Mouse (Mus musculus) cortical plate, adult 2 months (tissue): ENCODE data around the gene Chaf1a. TPM values are rescaled to one million over a fixed set of nuclear protein-coding genes. Genes with fewer than 3 reads are reported as not detected.

Experiments
- H3K27ac ChIP-seq: fragments of 200-500 bp; 2 replicates; pipeline ENCODE4 v1.5.1; 2012; ENCODE audit warnings: low read length, control low read depth, inconsistent platforms; ENCODE audit not compliant: insufficient read depth
- H3K4me1 ChIP-seq: fragments of 200-500 bp; 2 replicates; pipeline ENCODE4 v1.6.1; 2011; ENCODE audit warnings: low read length; ENCODE audit not compliant: control insufficient read depth, insufficient read depth
- H3K4me3 ChIP-seq: fragments of 200-500 bp; 2 replicates; pipeline ENCODE4 v1.5.1; 2011; ENCODE audit warnings: mild to moderate bottlenecking, low read length, control low read depth; ENCODE audit not compliant: insufficient read depth
- CTCF ChIP-seq: fragments of 200-500 bp; IDR thresholded peaks from 2 replicates; pipeline ENCODE4 v1.5.1; 2011; ENCODE audit warnings: mild to moderate bottlenecking, control low read depth, low read length; ENCODE audit not compliant: insufficient read depth; ENCODE audit errors: extremely low read depth
- POLR2A ChIP-seq: fragments of 200-500 bp; IDR thresholded peaks from 2 replicates; pipeline ENCODE4 v1.6.1; 2011; ENCODE audit warnings: mild to moderate bottlenecking, low read length, control low read depth; ENCODE audit not compliant: insufficient read depth; ENCODE audit errors: extremely low read depth
- polyA plus RNA-seq: library from polyadenylated mRNA; depleted of rRNA; stranded (reverse); fragments of >200 nt; gene quantifications from 2 replicates; pipeline ENCODE4 v1.2.3, GENCODE M21; 2012

Gene Chaf1a
- polyA plus RNA-seq, 1 experiment: 2.6 TPM

GRCm38 (mm10) chr17:56018347-56019131 is 21.7 kb upstream of the Chaf1a start:
- peak; percentile 34; the same call in 1 of the 2 replicates for TF ChIP-seq POLR2A
- TF ChIP-seq CTCF: peak; percentile 61
- Histone ChIP-seq H3K4me3 (no peak overlapping the region), H3K27ac (no peak overlapping the region), H3K4me1 (peaks cover 12% of the 10 kb centered on the region)

DNA sequence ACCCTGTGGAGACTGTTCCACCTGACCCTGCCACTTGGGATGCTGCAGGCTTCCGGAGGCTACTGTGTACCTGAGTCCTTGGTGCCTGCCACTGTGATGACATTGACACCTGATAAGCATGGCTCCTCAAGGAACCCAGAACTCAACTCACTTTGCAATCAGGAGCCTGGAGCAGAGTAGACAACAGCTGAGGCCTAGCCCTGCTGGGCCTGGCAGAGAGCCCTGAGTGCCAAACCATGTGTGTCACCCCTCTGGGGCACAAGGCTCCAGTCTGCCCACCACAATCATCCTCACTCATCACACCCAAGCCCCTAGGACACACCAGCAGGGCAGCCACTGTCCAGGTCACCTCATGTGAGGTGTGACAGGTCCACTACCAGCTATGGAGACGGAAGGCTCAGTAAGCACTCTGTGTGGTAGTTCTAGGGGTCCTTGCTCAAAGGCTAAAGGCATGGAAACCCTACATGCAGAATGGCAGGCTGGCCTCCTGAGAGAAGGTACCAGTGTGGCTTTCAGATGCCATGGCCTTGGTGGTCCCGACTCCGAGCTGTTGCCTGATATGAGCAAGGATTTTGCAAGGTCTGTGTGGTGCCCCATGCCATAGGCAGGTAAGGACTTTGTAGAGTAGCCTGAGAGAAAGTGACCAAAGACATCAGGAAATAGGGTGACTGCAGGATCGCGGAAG is 19.7 kb upstream of the Chaf1a start:
- Histone ChIP-seq H3K4me3 (no peak overlapping the region), H3K27ac (peak overlapping the region; percentile 72; the same call in 1 of the 2 replicates), H3K4me1 (peaks cover 18% of the 10 kb centered on the region)
- TF ChIP-seq POLR2A (0 out of 2 replicates have a peak, but pooled peaks have one; percentile 12), CTCF (no peak)

DNA sequence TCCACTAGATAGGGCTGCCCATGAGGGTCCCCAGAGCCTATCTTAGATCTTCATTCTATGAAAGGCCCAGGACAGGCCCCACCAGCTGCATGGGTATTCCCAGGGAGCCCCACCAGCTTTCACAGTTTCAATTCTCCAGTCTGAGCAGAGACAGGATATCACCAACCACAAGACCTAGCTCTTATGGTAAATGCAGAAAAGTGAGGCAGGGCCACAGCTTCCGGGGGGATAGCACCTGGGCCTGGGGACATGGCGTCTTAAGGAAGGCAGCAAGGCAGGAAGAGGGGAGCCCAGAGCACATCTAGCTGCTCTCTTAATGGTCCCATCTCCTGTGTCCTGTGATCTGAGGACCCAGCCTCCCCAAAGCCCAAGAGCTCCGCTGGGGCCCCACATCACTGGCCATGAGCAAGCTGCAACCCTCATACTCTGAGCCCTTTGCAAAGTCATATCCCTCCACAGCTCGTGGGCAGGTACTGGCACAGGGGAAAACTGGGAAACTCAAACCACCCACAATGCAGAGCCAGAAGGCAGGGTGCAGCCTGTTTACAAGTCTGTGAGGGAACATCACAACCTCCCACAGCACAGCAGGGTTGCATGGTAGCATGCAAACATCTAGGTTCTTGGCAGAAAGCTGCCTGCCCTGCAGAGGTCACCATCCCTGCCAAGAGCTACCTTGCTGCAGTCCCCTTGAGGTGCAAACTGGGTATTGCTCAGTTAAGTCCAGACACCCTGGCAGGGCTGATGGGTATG is 18.9 kb upstream of the Chaf1a start:
- Histone ChIP-seq H3K4me3 (no peak overlapping the region), H3K27ac (peak overlapping the region; percentile 72), H3K4me1 (peaks cover 21% of the 10 kb centered on the region)
- no peak for TF ChIP-seq CTCF
- 0 out of 2 replicates have a peak, but pooled peaks have one; percentile 30 for TF ChIP-seq POLR2A

DNA sequence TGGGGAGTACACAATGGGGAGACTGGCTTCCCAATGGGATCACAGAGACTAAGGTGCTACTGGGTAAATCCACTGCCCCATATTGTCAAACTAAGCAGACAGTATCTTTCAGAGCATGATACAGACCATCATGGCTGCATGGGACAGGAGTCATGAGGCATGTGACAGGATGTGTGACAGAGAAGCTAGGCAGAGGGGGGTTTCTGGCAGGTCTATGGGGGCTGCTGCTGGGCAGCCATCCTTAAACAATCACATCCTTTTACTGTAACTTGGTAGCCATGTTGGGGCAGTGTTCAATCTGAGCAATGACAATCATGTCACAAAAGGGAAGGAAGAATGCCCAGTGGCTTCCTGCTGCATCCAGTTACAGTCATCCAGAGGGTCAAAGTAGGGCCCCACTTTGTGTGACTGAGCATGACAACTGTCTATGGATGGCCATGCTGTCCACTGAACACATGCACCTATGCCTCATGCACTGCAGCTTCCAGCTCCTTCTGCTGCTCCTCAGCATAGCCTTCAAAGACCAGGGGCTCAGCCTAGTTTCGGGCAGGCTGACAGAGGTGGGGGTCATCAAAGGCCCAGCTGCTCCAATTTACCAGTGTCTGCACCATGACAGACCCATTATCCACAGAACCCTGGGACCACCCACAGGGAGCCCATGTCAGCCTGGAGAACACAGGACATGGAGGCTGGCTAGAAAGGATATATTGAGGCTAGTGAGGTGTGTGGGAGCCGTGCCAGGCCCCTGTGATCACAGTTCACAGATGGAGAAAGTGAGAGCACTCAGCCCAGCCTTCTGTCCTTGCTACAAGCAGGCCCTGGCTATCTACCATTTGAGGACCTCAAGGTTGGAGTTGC is 17.9 kb upstream of the Chaf1a start:
- TF ChIP-seq POLR2A: no peak
- no peak for TF ChIP-seq CTCF
- Histone ChIP-seq H3K4me3 (no peak overlapping the region), H3K4me1 (peaks cover 23% of the 10 kb centered on the region), H3K27ac (peak overlapping the region; percentile 24; the same call in 1 of the 2 replicates)

- H3K27ac ChIP-seq: peak overlapping the region; percentile 35; the same call in 1 of the 2 replicates
- no peak for TF ChIP-seq POLR2A
- TF ChIP-seq CTCF: no peak
- no peak overlapping the region for H3K4me3 ChIP-seq
- peaks cover 23% of the 10 kb centered on the region for H3K4me1 ChIP-seq
Observed at GRCm38 (mm10) chr17:56022989-56023290, 17.3 kb upstream of the Chaf1a start.

DNA sequence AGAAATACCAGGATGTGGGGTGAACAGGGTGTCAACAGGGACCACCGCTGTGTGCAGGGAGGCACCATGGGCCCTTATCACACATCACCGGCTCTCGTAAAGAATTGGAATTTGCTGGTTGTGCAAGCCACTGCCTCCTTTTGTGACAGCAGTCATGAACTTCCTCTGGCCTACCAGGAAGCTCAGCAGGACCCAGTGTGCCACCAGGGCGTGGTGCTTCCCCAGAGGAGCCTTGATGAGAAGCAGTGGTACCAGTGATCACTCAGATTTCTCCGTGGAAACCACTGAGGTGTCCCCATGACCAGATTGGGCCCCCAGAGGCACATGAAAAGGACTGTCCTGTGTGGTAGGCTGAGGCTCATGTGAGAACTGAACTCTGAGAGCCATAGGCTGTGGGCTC is 16.9 kb upstream of the Chaf1a start:
- no peak for TF ChIP-seq CTCF
- TF ChIP-seq POLR2A: no peak
- Histone ChIP-seq H3K27ac (peak overlapping the region; percentile 35), H3K4me1 (peaks cover 25% of the 10 kb centered on the region), H3K4me3 (no peak overlapping the region)

DNA sequence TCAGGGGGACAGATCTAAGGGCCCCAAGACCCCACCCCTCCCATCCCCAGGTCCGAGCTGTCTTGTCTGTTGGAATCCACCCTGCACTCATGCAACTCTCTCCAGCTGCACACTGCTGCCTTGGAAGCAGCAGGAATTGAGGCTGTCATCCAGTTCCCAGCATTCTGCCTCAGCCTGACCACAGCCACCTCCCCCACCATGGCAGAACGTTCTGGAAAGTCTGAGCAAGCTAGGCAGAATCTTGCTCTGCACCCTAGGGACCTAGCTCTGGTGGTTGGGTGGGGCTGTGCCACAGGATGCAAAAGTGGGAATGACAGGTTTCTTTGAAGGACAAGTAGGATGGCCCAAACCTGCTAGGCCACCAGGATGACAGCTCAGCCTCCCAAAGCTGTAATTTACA is 15.8 kb upstream of the Chaf1a start:
- TF ChIP-seq CTCF (no peak), POLR2A (no peak)
- no peak overlapping the region for H3K4me3 ChIP-seq
- H3K27ac ChIP-seq: no peak overlapping the region
- H3K4me1 ChIP-seq: peaks cover 26% of the 10 kb centered on the region

GRCm38 (mm10) chr17:56024931-56025330 is 15.3 kb upstream of the Chaf1a start:
- H3K4me3 ChIP-seq: no peak overlapping the region
- H3K27ac ChIP-seq: no peak overlapping the region
- H3K4me1 ChIP-seq: peaks cover 27% of the 10 kb centered on the region
- TF ChIP-seq POLR2A (no peak), CTCF (no peak)

DNA sequence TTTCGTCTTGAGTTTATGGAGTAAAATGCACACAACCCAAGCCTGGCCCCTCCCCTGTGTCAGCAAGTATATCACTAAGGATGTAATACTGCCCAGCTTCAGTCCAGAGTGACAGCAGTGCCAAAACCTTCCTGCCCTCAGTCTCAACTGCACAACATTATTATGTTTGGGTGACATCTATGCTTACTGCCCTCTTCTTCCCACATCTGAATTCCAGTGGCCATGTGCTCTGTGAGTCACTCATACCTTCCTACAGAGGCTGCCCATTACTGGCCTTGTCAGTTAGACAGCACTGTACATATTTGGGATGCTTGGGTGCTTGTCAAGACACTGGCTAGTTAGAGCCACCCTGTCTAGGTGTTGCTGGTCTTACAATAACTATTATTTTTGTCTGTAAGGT is 13.9 kb upstream of the Chaf1a start:
- Histone ChIP-seq H3K4me1 (peaks cover 32% of the 10 kb centered on the region), H3K4me3 (no peak overlapping the region), H3K27ac (no peak overlapping the region)
- TF ChIP-seq CTCF: no peak
- TF ChIP-seq POLR2A: no peak
